Mouse (Mus musculus): ENCODE results near the gene Chst4.

The Chst4 gene

DNA sequence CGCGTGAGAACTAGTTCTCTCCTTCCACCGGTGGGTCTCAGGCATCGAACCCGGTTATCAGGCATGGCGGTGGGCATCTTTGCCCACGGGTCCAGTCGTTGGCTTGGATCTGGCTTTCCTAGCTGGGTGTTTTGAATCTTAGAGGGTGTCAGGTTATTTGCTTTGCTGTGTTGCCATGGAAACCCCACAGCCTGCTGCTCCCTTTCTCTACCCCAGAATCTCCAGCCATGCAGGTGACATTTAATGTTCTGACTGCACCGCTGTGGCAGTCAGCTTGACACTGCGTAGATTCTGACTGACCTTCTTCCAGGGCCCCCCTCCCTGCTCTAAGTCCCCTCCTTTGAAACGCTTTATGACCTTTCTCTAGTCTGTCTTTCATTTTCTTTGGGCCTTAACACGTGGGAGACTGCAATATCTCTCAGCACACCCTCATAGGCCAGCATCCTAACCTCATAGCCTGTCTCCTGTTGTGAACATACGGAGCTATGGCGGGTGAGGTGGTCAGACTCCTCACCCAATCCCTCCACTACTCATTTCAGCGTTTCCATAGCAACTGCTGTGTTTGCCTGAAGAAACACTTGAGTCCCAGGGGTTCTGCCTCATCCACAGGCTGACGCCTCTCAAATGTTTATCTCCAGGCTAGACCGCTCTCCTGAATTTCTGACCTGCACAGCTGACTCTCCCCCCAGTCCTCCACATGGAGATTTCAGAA lies 33.1 kb downstream of the Chst4 start:
- no peak for DNase-seq

GRCm38 (mm10) chr8:110004300-110004699 lies 35.2 kb downstream of the Chst4 start:
- DNase-seq = no peak

GRCm38 (mm10) chr8:110002953-110003352 lies 36.6 kb downstream of the Chst4 start:
- DNase-seq = no peak

- DNase-seq = no peak
Observed at GRCm38 (mm10) chr8:109999974-110000373, 39.6 kb downstream of the Chst4 start.

- DNase-seq = no peak
Observed at GRCm38 (mm10) chr8:109998066-109998465, 41.5 kb downstream of the Chst4 start.

- no peak for DNase-seq
Observed at GRCm38 (mm10) chr8:109997381-109997780, 42.2 kb downstream of the Chst4 start.

GRCm38 (mm10) chr8:109992951-109993350 lies 46.6 kb downstream of the Chst4 start:
- no peak for DNase-seq

DNA sequence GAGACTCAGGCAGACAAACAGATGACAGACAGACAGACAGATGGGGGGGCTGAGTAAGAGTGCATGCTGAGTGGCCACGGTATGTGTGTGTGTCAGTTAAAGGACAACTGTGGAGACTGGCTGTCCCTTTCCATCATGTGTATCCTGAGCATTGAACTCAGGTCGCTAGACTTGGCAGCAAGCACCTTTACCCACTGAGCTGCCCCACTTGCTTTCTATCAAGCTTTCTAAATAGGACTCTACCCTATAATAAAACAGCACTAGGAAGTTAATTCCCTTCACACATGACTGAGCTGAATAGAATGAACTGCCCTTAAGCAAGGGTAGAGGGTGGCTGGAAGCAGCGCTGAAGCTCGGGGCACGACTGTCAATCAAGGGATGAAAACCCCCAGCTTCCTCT lies 47.4 kb downstream of the Chst4 start:
- no peak for DNase-seq

DNA sequence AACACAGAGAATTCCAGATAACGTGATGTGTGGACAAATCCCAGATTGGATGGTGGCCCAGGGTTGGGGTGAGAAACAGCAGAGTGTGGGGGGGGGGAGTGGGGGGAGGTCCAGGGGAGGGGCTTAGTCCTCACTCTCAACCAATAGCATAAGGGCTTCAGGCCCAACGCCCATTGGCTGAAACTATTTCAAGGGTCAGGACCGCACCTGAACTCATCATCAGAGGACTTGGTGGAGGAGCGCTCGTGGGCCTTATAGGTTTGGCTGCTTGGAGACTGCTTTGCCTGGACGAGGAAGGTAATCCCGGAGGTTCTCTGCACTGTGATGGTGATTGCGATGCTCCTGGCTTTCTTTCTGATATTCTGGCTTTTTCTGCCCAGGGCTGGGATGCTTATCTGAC lies 49.3 kb downstream of the Chst4 start, which contains the start of gene Tat:
Tat (plus strand) TSS at position 214 of the 400 bp plus-strand sequence.
- DNase-seq = no peak

- no peak for DNase-seq
Observed at GRCm38 (mm10) chr8:109989151-109989550, 50.4 kb downstream of the Chst4 start.

GRCm38 (mm10) chr8:109987776-109988175 lies 51.8 kb downstream of the Chst4 start:
- DNase-seq = no peak

DNA sequence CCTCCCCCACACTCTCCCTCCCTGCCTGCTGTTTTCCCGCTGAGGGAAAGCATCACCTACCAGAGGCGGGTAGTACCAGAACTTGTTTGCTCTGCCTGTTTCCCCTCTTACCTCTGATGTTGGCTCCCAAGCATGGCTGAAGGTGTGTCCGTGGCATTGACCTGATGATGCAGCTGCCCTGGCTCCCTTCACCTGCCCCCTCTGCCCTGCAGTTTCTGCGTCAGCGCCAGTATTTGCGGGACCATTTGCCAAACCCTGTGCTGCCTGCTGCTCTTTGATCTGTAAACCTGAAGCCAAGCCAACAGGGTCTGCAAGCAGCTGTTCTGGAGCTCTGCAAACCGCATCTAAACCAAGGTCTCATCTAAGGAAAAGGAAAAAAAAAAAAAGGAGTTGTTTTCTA lies 53.2 kb downstream of the Chst4 start:
- DNase-seq = no peak

- DNase-seq = no peak
Observed at GRCm38 (mm10) chr8:109983944-109984343, 55.6 kb downstream of the Chst4 start.

GRCm38 (mm10) chr8:109982386-109983105 lies 57.0 kb downstream of the Chst4 start:
- no peak for DNase-seq

- no peak for DNase-seq
Observed at GRCm38 (mm10) chr8:109979339-109979738, 60.2 kb downstream of the Chst4 start.

Measured in spleen, adult 18-20 months (tissue).